Mouse (Mus musculus) cortical plate, adult 2 months (tissue): Measurements from ENCODE around the gene Rab34.
"Not testable (repeated sequence)": the region's sequence is repeated elsewhere in the genome, so short reads cannot be mapped to it uniquely, and the experiment has no call there.

Source experiments
- CTCF ChIP-seq: fragments of 200-500 bp; IDR thresholded peaks from 2 replicates; pipeline ENCODE4 v1.5.1; 2011; ENCODE audit warnings: mild to moderate bottlenecking, control low read depth, low read length; ENCODE audit not compliant: insufficient read depth; ENCODE audit errors: extremely low read depth
- POLR2A ChIP-seq: fragments of 200-500 bp; IDR thresholded peaks from 2 replicates; pipeline ENCODE4 v1.6.1; 2011; ENCODE audit warnings: mild to moderate bottlenecking, low read length, control low read depth; ENCODE audit not compliant: insufficient read depth; ENCODE audit errors: extremely low read depth

GRCm38 (mm10) chr11:78184702-78185101 is 3.5 kb upstream of the Rab34 start:
- TF ChIP-seq CTCF, POLR2A: not testable (repeated sequence)
